Mouse (Mus musculus) MEL (cell line): ENCODE data around the gene Cyfip1.

ENCODE experiments used
- CTCF ChIP-seq, 3 experiments: IDR thresholded peaks in 2 of 3; conservative IDR thresholded peaks in 1 of 3; 2 replicates each; pipeline ENCODE4 v1.5.1; 2011 to 2012; ENCODE audit warnings: low read length in 3 of 3, low read depth in 2 of 3, mild to moderate bottlenecking in 2 of 3, improper control_type of control experiment in 1 of 3, inconsistent platforms in 1 of 3, mixed read lengths in 1 of 3, moderate library complexity in 1 of 3; ENCODE audit not compliant: control insufficient read depth in 1 of 3, insufficient read depth in 1 of 3, poor library complexity in 1 of 3, severe bottlenecking in 1 of 3
- HCFC1 ChIP-seq: IDR thresholded peaks from 2 replicates; pipeline ENCODE4 v1.6.1; 2012; ENCODE audit warnings: low read depth, mild to moderate bottlenecking, inconsistent platforms, low read length, improper control_type of control experiment, moderate library complexity
- POLR2A ChIP-seq, 2 experiments: IDR thresholded peaks; 2 replicates each; pipeline ENCODE4 v1.6.1; 2011 to 2012; ENCODE audit warnings: low read length in 2 of 2, mild to moderate bottlenecking in 2 of 2, control low read depth in 1 of 2, improper control_type of control experiment in 1 of 2, low read depth in 1 of 2, moderate library complexity in 1 of 2; ENCODE audit not compliant: control insufficient read depth in 1 of 2, insufficient read depth in 1 of 2, poor library complexity in 1 of 2
- ZC3H11A ChIP-seq: IDR thresholded peaks from 2 replicates; pipeline ENCODE4 v1.6.1; 2012; ENCODE audit warnings: low read depth, mild to moderate bottlenecking, inconsistent platforms, low read length, improper control_type of control experiment

DNA sequence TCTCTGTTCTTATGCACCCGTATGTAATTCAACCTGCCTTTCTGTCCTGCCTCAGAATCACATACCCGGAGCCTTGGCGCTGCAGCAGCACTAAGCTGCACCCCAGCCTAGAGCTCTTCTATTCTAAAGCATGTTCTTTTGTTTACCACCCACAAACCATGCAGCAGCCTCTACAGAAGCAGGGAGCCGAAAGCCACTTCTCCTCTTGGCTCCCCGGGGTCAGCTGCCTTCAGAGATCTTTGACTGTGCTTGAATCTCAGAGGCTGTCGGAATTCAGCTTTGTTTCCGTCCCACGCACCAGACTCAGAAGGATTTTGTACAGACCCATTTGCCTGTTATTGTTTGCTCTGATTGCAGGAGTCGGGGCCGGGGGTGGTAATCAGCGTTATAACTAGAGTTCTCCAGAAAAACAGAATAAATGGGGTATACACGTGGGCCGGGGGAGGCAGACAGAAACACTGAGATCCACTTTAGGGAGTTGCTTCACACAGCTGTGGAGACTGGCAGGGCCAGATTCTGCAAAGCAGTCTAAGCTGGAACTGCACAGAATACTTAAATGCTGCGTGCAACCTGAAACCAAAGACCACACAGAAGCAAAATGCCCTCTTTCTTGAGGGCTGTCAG, 8.5 kb downstream of the Cyfip1 start:
- TF ChIP-seq CTCF (IDR thresholded peaks at IDR 0.05 in 2 of 3, conservative IDR thresholded peaks at IDR 0.05 in 1 of 3; ENCODE audit: control insufficient read depth in 1 of 3, insufficient read depth in 1 of 3, low read depth in 2 of 3, low read length in 3 of 3, poor library complexity in 1 of 3, severe bottlenecking in 1 of 3) (no peak), ZC3H11A (no peak), HCFC1 (no peak), POLR2A (IDR thresholded peaks at IDR 0.05; ENCODE audit: control insufficient read depth in 1 of 2, insufficient read depth in 1 of 2, low read depth in 1 of 2, low read length in 2 of 2, poor library complexity in 1 of 2) (no peak)
